Mouse (Mus musculus) liver, embryonic 11.5 days (tissue): ENCODE data around the gene Gm42669. TPM values are rescaled to one million over a fixed set of nuclear protein-coding genes. Genes with fewer than 3 reads are reported as not detected.

Experiments
- ATAC-seq: fragments of 200-750 bp; cut with Nextera tagmentation; replicated peaks from 2 replicates; pipeline ENCODE4 v1.8.0; 2017; ENCODE audit warnings: moderate number of reproducible peaks, mild to moderate bottlenecking, moderate TSS enrichment, moderate library complexity; ENCODE audit not compliant: low FRiP score
- DNase-seq: peaks from one replicate; pipeline ENCODE4 v3.0.0-alpha.2; 2017; ENCODE audit warnings: low spot score
- H3K27ac ChIP-seq: fragments of 300-500 bp; sonication (generic); 2 replicates; pipeline ENCODE4 v1.5.1; 2014; ENCODE audit warnings: mild to moderate bottlenecking, low read depth, low read length, control low read depth
- H3K27me3 ChIP-seq: fragments of 300-500 bp; sonication (generic); replicated peaks from 2 replicates; pipeline ENCODE4 v1.6.1; 2014; ENCODE audit warnings: low read length, mixed read lengths; ENCODE audit not compliant: control insufficient read depth, insufficient read depth
- H3K36me3 ChIP-seq: fragments of 300-500 bp; sonication (generic); 2 replicates; pipeline ENCODE4 v1.6.1; 2014; ENCODE audit warnings: mild to moderate bottlenecking, low read length, moderate library complexity, mixed read lengths; ENCODE audit not compliant: control insufficient read depth, insufficient read depth
- H3K4me1 ChIP-seq: fragments of 300-500 bp; sonication (generic); replicated peaks from 2 replicates; pipeline ENCODE4 v1.6.1; 2014; ENCODE audit warnings: low read length, mixed read lengths; ENCODE audit not compliant: control insufficient read depth, insufficient read depth
- H3K4me2 ChIP-seq: fragments of 300-500 bp; sonication (generic); 2 replicates; pipeline ENCODE4 v1.6.1; 2014; ENCODE audit warnings: mild to moderate bottlenecking, control low read depth, moderate library complexity
- H3K4me3 ChIP-seq: fragments of 300-500 bp; sonication (generic); 2 replicates; pipeline ENCODE4 v1.5.1; 2014; ENCODE audit warnings: low read depth, low read length, control low read depth
- H3K9ac ChIP-seq: fragments of 300-500 bp; sonication (generic); 2 replicates; pipeline ENCODE4 v1.6.1; 2014; ENCODE audit warnings: low read depth, low read length, control low read depth
- H3K9me3 ChIP-seq: fragments of 300-500 bp; sonication (generic); 2 replicates; pipeline ENCODE4 v1.6.1; 2016; ENCODE audit warnings: low read length, inconsistent platforms, mixed read lengths; ENCODE audit not compliant: control insufficient read depth
- WGBS: fragments of 180-500 bp; shearing (Covaris S2); extraction: QIAGEN DNeasy Blood & Tissue Kit; methylation state at CpG from one replicate; pipeline ENCODE4 v1.1.7; 2014; 5-methylcytosine and 5-hydroxymethylcytosine counted together
- polyA plus RNA-seq: library from polyadenylated mRNA; unstranded; fragments of >200 nt; fragmentation: Nextera tagmentation; extraction: Ambion mirVana; gene quantifications from 2 replicates; pipeline ENCODE4 v1.2.1, GENCODE M21; 2014

The Gm42669 gene
- polyA plus RNA-seq, 1 experiment from 2014 or later = 0.44 TPM

GRCm38 (mm10) chr5:107533590-107533989, 26.2 kb downstream of the Gm42669 start:
- no peak for DNase-seq
- no peaks in the 10 kb centered on the region for H3K27me3 ChIP-seq
- H3K9me3 ChIP-seq = no peaks in the 10 kb centered on the region
- no peak overlapping the region for H3K4me3 ChIP-seq
- no peak for ATAC-seq
- no peaks in the 10 kb centered on the region for H3K36me3 ChIP-seq
- H3K4me1 ChIP-seq = no peaks in the 10 kb centered on the region
- 46% methylated on average over 2 of the region's 2 CpGs for WGBS
- H3K9ac ChIP-seq = no peak overlapping the region
- no peak overlapping the region for H3K27ac ChIP-seq
- no peak overlapping the region for H3K4me2 ChIP-seq

DNA sequence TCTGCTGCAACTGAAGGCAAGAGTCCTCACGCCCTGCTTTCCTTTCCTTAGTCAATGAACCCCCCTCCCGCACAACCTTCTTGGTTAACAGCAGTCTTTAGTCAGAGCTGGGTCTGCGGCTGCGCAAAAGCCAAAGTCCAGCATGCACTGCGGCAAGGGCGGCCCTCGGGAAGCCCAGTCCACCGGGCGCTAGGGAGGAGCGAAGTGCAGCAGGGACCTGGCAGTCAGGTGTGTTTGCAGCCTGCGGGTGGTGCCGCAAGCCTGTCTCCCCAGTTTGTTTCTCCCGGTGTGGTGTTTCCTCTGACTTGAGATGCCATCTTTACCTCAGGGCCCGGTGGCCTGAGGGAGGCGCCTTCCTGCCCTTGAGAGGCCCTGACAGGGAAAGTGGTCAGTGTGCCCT, 27.2 kb downstream of the Gm42669 start, which contains the start of gene 1700028K03Rik:
Gene 1700028K03Rik (plus strand): TSS at position 129 of the 400 bp plus-strand sequence.
- H3K36me3 ChIP-seq = no peaks in the 10 kb centered on the region
- WGBS = 67% methylated on average over 15 of the region's 15 CpGs
- no peak for DNase-seq
- no peak within 1 kb of the TSS for H3K4me2 ChIP-seq
- no peak; the same call in 1 of the 2 replicates for ATAC-seq
- no peaks in the 10 kb centered on the region for H3K4me1 ChIP-seq
- H3K9ac ChIP-seq = no peak within 1 kb of the TSS
- H3K27ac ChIP-seq = no peak within 1 kb of the TSS
- H3K27me3 ChIP-seq = no peaks in the 10 kb centered on the region
- H3K4me3 ChIP-seq = no peak within 1 kb of the TSS
- no peaks in the 10 kb centered on the region for H3K9me3 ChIP-seq

- ATAC-seq = no peak
- H3K27me3 ChIP-seq = no peaks in the 10 kb centered on the region
- H3K4me3 ChIP-seq = no peak overlapping the region
- DNase-seq = no peak
- H3K4me2 ChIP-seq = no peak overlapping the region
- no peaks in the 10 kb centered on the region for H3K9me3 ChIP-seq
- no peaks in the 10 kb centered on the region for H3K36me3 ChIP-seq
- H3K9ac ChIP-seq = no peak overlapping the region
- no peaks in the 10 kb centered on the region for H3K4me1 ChIP-seq
- H3K27ac ChIP-seq = no peak overlapping the region
- 63% methylated on average over 7 of the region's 7 CpGs for WGBS
Observed at GRCm38 (mm10) chr5:107541696-107542095, 34.3 kb downstream of the Gm42669 start.

DNA sequence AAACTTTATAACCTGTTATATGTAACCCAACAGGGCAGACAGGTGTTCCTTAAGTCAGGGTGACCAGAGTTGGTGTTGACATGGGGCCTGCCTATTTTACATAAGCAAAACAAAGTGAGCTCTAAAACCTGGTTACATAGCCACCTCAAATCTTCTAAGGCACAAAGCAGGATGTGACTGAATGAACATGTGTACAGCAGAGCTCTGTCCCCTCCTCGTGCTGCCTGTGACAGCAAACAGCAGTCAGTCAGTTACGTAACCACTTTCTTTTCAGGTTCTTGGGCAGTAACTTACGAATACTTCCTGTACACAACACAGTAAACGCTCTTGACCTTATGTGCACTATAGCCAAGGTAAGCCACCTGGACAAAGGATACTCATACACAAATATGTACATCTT, 38.5 kb downstream of the Gm42669 start:
- WGBS = 67% methylated on average over 4 of the region's 4 CpGs
- no peak for DNase-seq
- H3K4me2 ChIP-seq = no peak overlapping the region
- H3K27me3 ChIP-seq = no peaks in the 10 kb centered on the region
- H3K4me1 ChIP-seq = peaks cover 5% of the 10 kb centered on the region; the same call in 1 of the 2 replicates
- no peak for ATAC-seq
- H3K9ac ChIP-seq = no peak overlapping the region
- no peak overlapping the region for H3K27ac ChIP-seq
- peaks cover 2% of the 10 kb centered on the region for H3K36me3 ChIP-seq
- no peaks in the 10 kb centered on the region for H3K9me3 ChIP-seq
- H3K4me3 ChIP-seq = no peak overlapping the region

DNA sequence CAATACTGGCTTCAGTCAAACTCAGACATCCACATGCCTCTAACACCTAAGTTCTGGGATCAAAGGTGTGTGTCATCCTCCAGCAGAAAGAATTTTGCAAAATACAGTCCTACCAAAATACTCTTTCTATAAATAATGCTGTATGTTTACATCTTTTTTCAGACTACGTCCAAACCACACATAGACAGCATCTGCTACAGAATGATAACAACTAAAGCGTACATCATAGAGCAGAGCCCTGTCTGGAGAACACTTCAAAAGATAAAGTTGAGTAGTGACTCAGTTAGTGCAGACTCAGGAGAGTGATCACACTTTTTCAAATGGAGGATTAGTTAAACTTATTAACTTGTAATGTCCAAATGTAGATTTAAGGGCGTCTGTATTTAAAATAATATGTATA, 40.5 kb downstream of the Gm42669 start:
- Histone ChIP-seq H3K9me3 (no peaks in the 10 kb centered on the region), H3K4me3 (no peak overlapping the region), H3K36me3 (peaks cover 5% of the 10 kb centered on the region), H3K27ac (peak overlapping the region; percentile 43; the same call in 1 of the 2 replicates), H3K9ac (no peak overlapping the region; the same call in 1 of the 2 replicates), H3K4me1 (peaks cover 5% of the 10 kb centered on the region; the same call in 1 of the 2 replicates), H3K27me3 (no peaks in the 10 kb centered on the region), H3K4me2 (peak overlapping the region; percentile 22; the same call in 1 of the 2 replicates)
- 53% methylated on average over 3 of the region's 3 CpGs for WGBS
- ATAC-seq (peak; percentile 99), DNase-seq (no peak)

GRCm38 (mm10) chr5:107548444-107548843, 41.0 kb downstream of the Gm42669 start:
- Histone ChIP-seq H3K4me2 (no peak overlapping the region), H3K4me3 (no peak overlapping the region), H3K27ac (no peak overlapping the region), H3K36me3 (peaks cover 5% of the 10 kb centered on the region), H3K9ac (no peak overlapping the region), H3K9me3 (no peaks in the 10 kb centered on the region), H3K4me1 (peaks cover 5% of the 10 kb centered on the region; the same call in 1 of the 2 replicates), H3K27me3 (no peaks in the 10 kb centered on the region)
- WGBS = 76% methylated on average over 3 of the region's 3 CpGs
- no peak for DNase-seq
- ATAC-seq = no peak; the same call in 1 of the 2 replicates

GRCm38 (mm10) chr5:107554336-107554735, 46.9 kb downstream of the Gm42669 start:
- Histone ChIP-seq H3K4me1 (no peaks in the 10 kb centered on the region), H3K27me3 (no peaks in the 10 kb centered on the region), H3K9ac (no peak overlapping the region), H3K9me3 (no peaks in the 10 kb centered on the region), H3K36me3 (peaks cover 6% of the 10 kb centered on the region; the same call in 1 of the 2 replicates), H3K4me2 (no peak overlapping the region), H3K4me3 (no peak overlapping the region), H3K27ac (no peak overlapping the region)
- no peak for DNase-seq
- 72% methylated on average over 5 of the region's 5 CpGs for WGBS
- ATAC-seq = no peak

DNA sequence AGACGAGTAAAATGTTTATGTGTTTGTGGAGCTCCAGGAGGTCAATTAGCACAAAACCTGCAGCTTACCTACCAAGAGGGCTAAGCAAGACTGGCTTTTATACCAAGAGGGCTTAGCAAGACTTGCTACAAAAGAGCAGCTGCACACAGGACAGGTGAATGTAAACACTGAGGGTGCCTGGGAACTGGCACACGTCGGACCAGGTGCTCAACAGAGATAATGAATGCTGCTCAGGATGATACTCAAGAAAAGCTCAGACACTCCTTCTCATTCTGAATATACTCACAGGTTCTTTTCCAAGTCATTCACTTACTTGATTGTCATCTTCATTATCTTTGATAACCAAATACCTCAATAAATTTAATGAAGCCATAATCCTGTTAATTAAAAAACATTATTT, 49.5 kb downstream of the Gm42669 start:
- Histone ChIP-seq H3K27me3 (no peaks in the 10 kb centered on the region), H3K36me3 (peaks cover 3% of the 10 kb centered on the region; the same call in 1 of the 2 replicates), H3K9me3 (no peaks in the 10 kb centered on the region), H3K4me1 (no peaks in the 10 kb centered on the region), H3K9ac (no peak overlapping the region), H3K27ac (no peak overlapping the region), H3K4me3 (no peak overlapping the region), H3K4me2 (no peak overlapping the region)
- ATAC-seq (no peak), DNase-seq (no peak)
- 71% methylated on average over 3 of the region's 3 CpGs for WGBS

DNA sequence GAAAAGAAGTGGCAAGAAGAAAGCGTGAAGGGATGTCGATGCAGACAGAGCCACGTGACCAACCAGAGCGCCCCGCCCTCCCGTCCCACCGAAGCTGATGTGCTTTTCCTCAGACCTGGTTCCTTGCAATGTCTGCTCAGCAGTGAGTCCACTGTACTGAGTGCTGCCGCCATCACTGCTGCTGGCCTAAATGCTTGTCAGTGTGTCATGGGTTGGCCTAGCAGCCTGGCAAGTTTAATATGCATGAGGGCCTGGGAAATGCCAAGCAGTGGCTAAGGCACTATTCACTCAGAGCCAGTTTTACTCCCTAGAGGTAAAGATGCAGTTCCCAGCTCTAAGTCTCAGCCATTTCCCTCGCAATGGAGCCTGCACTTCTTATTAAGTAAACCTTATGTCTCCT, 61.7 kb downstream of the Gm42669 start:
- no peaks in the 10 kb centered on the region for H3K9me3 ChIP-seq
- H3K27me3 ChIP-seq = no peaks in the 10 kb centered on the region
- no peaks in the 10 kb centered on the region for H3K4me1 ChIP-seq
- H3K4me3 ChIP-seq = no peak overlapping the region
- DNase-seq (no peak), ATAC-seq (no peak)
- H3K4me2 ChIP-seq = no peak overlapping the region
- no peak overlapping the region for H3K27ac ChIP-seq
- peaks cover 18% of the 10 kb centered on the region for H3K36me3 ChIP-seq
- H3K9ac ChIP-seq = no peak overlapping the region
- 95% methylated on average over 9 of the region's 9 CpGs for WGBS
